Mouse (Mus musculus) liver, embryonic 14.5 days (tissue): ENCODE measurements around the gene Ephb6.

Experiments
- CTCF ChIP-seq: IDR thresholded peaks from 2 replicates; pipeline ENCODE4 v1.5.1; 2016; ENCODE audit warnings: antibody characterized with exemption, low read depth, control low read depth
- EP300 ChIP-seq: IDR thresholded peaks from 2 replicates; pipeline ENCODE4 v1.6.1; 2016; ENCODE audit warnings: antibody characterized with exemption, low read depth

GRCm38 (mm10) chr6:41620173-41620798 lies 15.0 kb downstream of the Ephb6 start:
- TF ChIP-seq EP300 (no peak), CTCF (no peak)
